Mouse (Mus musculus) limb, embryonic 10.5 days (tissue): ENCODE measurements around the gene Acad12. TPM values are rescaled to one million over a fixed set of nuclear protein-coding genes. Genes with fewer than 3 reads are reported as not detected.

Experiments used
- DNase-seq: peaks from one replicate; pipeline ENCODE4 v3.0.0-alpha.2; 2017; ENCODE audit warnings: low spot score
- H3K27ac ChIP-seq: fragments of 300-500 bp; sonication (generic); 2 replicates; pipeline ENCODE4 v1.5.1; 2016; ENCODE audit warnings: mild to moderate bottlenecking
- H3K27me3 ChIP-seq: fragments of 300-500 bp; sonication (generic); 2 replicates; pipeline ENCODE4 v1.6.1; 2016; ENCODE audit warnings: low read depth, mild to moderate bottlenecking; ENCODE audit not compliant: poor library complexity, severe bottlenecking
- H3K36me3 ChIP-seq: fragments of 300-500 bp; sonication (generic); 2 replicates; pipeline ENCODE4 v1.6.1; 2016; ENCODE audit warnings: mild to moderate bottlenecking, moderate library complexity
- H3K4me1 ChIP-seq: fragments of 300-500 bp; sonication (generic); 2 replicates; pipeline ENCODE4 v1.6.1; 2016
- H3K4me3 ChIP-seq: fragments of 300-500 bp; sonication (generic); 2 replicates; pipeline ENCODE4 v1.5.1; 2016; ENCODE audit warnings: mild to moderate bottlenecking, moderate library complexity
- H3K9me3 ChIP-seq: fragments of 300-500 bp; sonication (generic); replicated peaks from 2 replicates; pipeline ENCODE4 v1.6.1; 2016; ENCODE audit warnings: mild to moderate bottlenecking
- WGBS: fragments of 180-500 bp; shearing (Covaris S2); methylation state at CpG from one replicate; pipeline ENCODE4 v1.1.7; 2016; 5-methylcytosine and 5-hydroxymethylcytosine counted together
- polyA plus RNA-seq: library from polyadenylated mRNA; unstranded; fragments of >200 nt; fragmentation: Nextera tagmentation; extraction: Ambion mirVana; gene quantifications from 2 replicates; pipeline ENCODE4 v1.2.1, GENCODE M21; 2016

Acad12 gene
- polyA plus RNA-seq, 1 experiment from 2014 or later, result 3.5 TPM

DNA sequence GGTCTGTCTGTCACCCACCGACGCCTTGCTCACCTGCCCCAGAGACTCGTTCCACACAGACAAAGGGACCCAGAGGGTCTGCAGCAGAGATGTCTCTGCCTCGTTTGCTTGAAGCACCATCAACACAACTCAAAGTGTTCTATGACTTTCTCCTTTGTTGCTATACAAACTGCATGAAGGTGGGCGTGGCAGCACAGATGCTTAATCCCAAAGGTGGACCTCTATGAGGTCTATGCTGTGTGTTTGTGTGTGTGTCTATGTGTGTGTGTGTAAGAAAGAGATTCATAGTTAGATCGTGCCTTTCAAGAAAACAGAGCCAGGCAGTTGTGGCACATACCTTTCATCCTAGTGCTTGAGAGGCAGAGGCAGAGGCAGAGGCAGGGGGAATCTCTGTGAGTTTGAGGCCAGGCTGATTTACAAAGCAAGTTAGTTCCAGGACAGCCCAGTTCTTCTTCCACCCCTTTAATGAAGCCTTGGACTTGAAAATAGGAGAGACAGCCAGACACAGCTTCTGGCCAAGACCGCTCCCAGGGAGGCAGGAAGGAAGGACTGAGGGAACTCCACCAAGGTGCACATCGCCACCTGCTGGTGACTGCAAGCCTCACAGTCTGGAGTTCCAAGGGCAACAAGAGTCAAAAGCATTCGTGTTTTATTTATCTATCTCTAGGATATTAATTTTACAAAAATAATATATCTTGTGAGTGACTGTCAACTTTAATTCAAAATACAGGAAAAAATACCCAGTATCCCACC is 17.0 kb downstream of the Acad12 start:
- 0 out of 2 replicates have a peak, but pooled peaks cover 11% of the 10 kb centered on the region for H3K27me3 ChIP-seq
- no peaks in the 10 kb centered on the region for H3K9me3 ChIP-seq
- H3K4me3 ChIP-seq, result no peak overlapping the region
- H3K36me3 ChIP-seq, result no peaks in the 10 kb centered on the region
- peaks cover 6% of the 10 kb centered on the region; the same call in 1 of the 2 replicates for H3K4me1 ChIP-seq
- H3K27ac ChIP-seq, result no peak overlapping the region
- peak; percentile 90 for DNase-seq
- WGBS, result 27% methylated on average over 9 of the region's 9 CpGs

DNA sequence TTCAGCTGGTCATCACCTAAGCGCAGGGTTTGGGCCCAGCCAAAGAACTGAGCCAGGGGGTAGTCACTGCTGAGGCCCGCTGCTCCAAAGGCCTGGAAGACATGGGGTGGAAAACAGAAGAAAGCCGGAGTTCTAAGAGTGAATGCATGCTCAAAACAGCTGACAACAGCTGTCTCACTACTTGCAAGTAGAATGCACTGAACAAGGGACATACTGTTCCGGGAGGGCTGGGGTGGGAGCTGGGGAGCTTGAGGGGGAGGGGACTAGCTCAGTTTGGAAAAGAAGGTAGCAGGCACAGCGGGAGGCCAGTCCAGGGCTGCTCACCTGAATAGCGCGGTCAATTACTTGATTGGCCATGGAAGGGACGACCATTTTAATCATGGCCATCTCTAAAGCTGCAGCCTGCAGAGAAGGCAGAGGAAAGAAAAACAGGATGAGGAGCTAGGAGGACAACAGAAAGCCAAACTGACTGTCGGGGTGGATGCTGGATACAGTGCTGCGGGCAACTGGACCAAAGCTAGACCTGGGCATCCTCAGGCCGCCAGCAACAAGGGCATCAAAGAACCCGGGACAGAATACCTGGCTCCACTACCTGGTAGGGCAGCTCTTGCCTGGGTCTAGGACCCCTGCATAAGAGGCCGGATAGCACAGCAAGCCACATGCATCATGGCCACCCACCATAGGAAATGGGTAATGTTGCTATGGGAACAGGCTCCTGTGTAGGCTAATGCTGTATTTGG is 19.7 kb downstream of the Acad12 start:
- Histone ChIP-seq H3K27ac (no peak overlapping the region), H3K27me3 (0 out of 2 replicates have a peak, but pooled peaks cover 11% of the 10 kb centered on the region), H3K36me3 (no peaks in the 10 kb centered on the region), H3K9me3 (no peaks in the 10 kb centered on the region), H3K4me3 (no peak overlapping the region), H3K4me1 (peaks cover 13% of the 10 kb centered on the region)
- no peak for DNase-seq
- WGBS, result 73% methylated on average over 13 of the region's 13 CpGs

DNA sequence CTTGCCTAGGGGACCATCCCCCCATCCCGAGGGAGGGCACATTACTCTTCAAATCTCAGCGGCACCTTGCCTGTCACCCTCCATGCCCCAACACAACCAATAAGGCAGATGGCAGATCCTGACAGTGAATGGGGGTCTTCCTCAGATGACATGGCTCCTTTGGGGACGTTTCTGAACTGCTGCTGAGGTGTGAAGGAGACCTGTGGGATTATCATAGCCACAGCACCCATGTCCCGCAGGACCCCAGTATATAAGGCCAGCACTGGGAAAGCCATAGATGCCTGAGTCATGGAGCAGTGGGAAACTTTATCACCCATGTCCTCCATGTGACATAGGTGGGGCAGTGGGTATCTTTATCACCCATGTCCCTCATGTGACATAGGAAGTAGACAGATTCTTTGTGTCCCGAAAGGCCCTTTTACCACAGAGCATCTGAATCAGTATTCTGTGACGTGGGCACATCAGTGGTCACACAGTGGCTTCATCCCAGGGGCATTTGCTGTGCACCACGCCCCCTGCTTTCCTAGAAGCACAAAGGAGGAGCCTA is 20.7 kb downstream of the Acad12 start:
- Histone ChIP-seq H3K36me3 (no peaks in the 10 kb centered on the region), H3K4me1 (peaks cover 22% of the 10 kb centered on the region), H3K9me3 (no peaks in the 10 kb centered on the region), H3K27me3 (0 out of 2 replicates have a peak, but pooled peaks cover 11% of the 10 kb centered on the region), H3K27ac (no peak overlapping the region), H3K4me3 (no peak overlapping the region)
- WGBS, result 76% methylated on average over 7 of the region's 7 CpGs
- no peak for DNase-seq

DNA sequence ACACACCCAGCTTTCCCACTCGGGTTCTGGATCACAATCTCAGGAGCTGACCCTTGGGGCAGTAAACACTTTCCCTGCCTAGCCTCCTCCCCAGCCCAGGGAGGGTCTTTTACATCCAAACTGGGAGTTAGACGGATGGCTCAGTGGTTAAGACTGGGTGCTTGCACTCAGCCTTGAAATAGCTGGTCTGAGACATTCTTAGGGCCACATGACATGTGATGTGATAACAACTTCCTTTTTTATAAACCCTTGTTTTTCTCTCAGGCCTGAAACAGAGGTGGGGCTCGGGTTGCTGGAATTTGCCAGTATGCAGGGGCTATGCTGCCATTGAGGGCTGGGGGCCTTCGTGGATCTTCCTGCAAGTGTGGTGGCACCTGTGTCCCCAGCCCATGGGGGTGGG is 21.4 kb downstream of the Acad12 start:
- Histone ChIP-seq H3K27ac (no peak overlapping the region), H3K4me3 (no peak overlapping the region), H3K4me1 (peaks cover 29% of the 10 kb centered on the region), H3K36me3 (no peaks in the 10 kb centered on the region), H3K27me3 (0 out of 2 replicates have a peak, but pooled peaks cover 11% of the 10 kb centered on the region), H3K9me3 (no peaks in the 10 kb centered on the region)
- no peak for DNase-seq
- WGBS, result 76% methylated on average over 4 of the region's 4 CpGs

- H3K4me3 ChIP-seq, result no peak overlapping the region
- H3K4me1 ChIP-seq, result peaks cover 40% of the 10 kb centered on the region
- no peak overlapping the region for H3K27ac ChIP-seq
- 0 out of 2 replicates have a peak, but pooled peaks cover 8% of the 10 kb centered on the region for H3K27me3 ChIP-seq
- 82% methylated on average over 6 of the region's 6 CpGs for WGBS
- H3K9me3 ChIP-seq, result no peaks in the 10 kb centered on the region
- DNase-seq, result no peak
- no peaks in the 10 kb centered on the region for H3K36me3 ChIP-seq
These were observed 22.5 kb downstream of the Acad12 start for GRCm38 (mm10) chr5:121596226-121596625.

DNA sequence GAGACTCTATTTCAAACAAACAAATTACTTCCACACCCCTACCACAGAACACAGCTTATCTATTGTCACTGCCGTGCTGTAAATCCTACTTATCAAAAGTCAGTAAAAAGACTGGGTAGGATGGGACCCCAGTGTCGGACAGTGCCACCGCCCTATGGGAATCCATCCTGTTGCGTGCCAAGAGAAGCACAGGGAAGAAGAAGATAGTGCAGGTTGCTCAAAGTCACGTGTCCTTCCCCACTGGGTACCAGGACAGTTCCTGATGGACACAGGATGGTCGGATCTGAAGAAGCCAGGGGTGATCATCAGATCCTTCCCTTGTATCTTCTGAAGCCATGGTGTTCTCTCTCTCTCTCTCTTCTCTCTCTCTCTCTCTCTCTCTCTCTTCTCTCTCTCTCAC is 23.0 kb downstream of the Acad12 start:
- Histone ChIP-seq H3K36me3 (no peaks in the 10 kb centered on the region), H3K27me3 (0 out of 2 replicates have a peak, but pooled peaks cover 7% of the 10 kb centered on the region), H3K4me1 (peaks cover 41% of the 10 kb centered on the region), H3K9me3 (no peaks in the 10 kb centered on the region), H3K4me3 (no peak overlapping the region), H3K27ac (no peak overlapping the region)
- 82% methylated on average over 6 of the region's 6 CpGs for WGBS
- no peak for DNase-seq

GRCm38 (mm10) chr5:121594714-121595313 is 23.9 kb downstream of the Acad12 start:
- H3K4me3 ChIP-seq, result no peak overlapping the region
- no peak for DNase-seq
- no peaks in the 10 kb centered on the region for H3K9me3 ChIP-seq
- peaks cover 41% of the 10 kb centered on the region for H3K4me1 ChIP-seq
- WGBS, result 92% methylated on average over 6 of the region's 6 CpGs
- H3K27me3 ChIP-seq, result 0 out of 2 replicates have a peak, but pooled peaks cover 1% of the 10 kb centered on the region
- H3K27ac ChIP-seq, result peak overlapping the region; percentile 85; the same call in 1 of the 2 replicates
- 0 out of 2 replicates have a peak, but pooled peaks cover 3% of the 10 kb centered on the region for H3K36me3 ChIP-seq

DNA sequence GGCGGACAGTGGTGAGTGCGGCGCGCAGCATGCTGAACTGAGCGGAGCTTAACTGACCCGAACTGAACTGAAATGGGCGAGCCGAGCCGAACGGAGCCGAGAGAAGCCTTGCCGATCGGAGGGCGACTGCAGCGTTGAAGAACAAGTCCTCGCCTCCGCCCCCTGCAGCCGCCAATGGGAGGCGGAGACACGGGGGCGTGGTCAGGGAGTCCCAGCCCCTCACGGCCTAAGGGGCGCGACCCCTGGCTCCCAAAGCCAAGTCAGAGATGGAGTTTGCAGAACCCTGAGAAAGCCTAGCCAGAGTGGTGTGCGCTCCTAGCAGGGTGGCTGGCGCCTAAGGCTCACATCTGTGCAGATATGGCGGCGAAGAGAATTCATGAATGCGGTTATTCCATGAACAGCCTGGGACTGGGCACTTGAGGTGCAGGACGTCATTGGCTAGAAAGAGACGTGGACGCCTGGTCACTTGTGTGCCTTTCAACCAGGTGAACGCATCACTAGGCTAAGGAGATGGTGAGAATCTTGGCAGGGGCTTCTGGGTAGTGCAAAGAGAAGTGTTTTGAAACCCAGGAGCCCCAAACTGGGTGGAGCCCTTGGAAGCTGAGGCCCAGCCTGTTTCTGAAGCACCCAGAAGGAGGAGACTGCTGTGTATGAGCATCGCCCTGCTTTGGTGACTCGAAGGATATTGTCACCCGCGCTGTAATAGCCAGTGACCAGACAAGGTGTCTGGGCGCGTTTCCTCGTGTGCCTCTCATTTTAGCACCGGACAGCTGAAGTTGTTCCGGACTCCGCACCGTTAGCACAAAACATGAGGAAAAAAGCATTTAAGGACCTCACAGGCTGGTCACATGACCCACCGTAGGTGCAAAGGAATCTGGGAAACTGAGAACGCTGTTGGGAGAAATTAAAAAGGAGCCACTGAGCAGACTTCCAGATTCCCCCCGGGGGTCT is 25.0 kb downstream of the Acad12 start, which contains the start of gene Aldh2:
Gene Aldh2, minus strand, starts transcription at position 374 of the 951 bp plus-strand sequence.
- Histone ChIP-seq H3K27me3 (no peaks in the 10 kb centered on the region), H3K27ac (peak within 1 kb of the TSS; percentile 85), H3K4me3 (peak within 1 kb of the TSS; percentile 74), H3K36me3 (0 out of 2 replicates have a peak, but pooled peaks cover 5% of the 10 kb centered on the region), H3K9me3 (no peaks in the 10 kb centered on the region), H3K4me1 (peaks cover 41% of the 10 kb centered on the region)
- peak; percentile 91 for DNase-seq
- WGBS, result 3% methylated on average over 47 of the region's 47 CpGs

DNA sequence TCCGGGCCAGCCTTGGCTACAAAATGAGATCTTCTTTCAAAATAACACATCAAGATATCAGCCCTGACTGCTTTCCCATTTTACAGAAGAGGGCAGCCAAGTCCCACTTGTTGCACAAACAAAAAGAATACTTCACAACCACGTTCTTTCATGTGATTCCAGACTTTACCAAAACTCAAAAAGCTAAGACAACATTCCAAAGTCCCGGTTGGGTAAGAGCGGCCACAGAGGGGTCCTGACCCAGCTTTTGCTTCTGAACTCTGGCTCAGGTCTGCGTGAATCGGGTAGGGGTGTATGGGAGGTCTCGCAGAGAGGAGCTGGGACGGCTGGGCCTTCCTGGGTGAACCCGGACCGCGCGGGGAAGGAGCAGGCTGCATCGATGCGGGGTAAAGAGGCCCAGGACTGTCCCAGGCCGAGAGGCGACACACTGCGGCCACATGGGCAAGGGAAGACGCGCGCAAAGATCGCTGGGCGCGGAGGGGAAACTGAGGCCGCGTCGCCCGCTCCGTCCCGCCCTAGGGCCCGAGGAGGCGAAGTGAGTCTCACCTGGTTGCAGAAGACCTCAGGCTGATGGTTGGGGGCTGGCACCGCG is 25.8 kb downstream of the Acad12 start:
- DNase-seq, result no peak
- H3K4me1 ChIP-seq, result peaks cover 36% of the 10 kb centered on the region

GRCm38 (mm10) chr5:121592064-121592815 is 26.5 kb downstream of the Acad12 start:
- WGBS, result 68% methylated on average over 11 of the region's 11 CpGs
- no peak for DNase-seq
- H3K9me3 ChIP-seq, result no peaks in the 10 kb centered on the region

More for the DNA sequence above, 25.8 kb downstream of the Acad12 start:
- 5% methylated on average over 33 of the region's 33 CpGs for WGBS
- Histone ChIP-seq H3K36me3 (peaks cover 9% of the 10 kb centered on the region; the same call in 1 of the 2 replicates), H3K27ac (peak overlapping the region; percentile 85), H3K4me3 (peak overlapping the region; percentile 74), H3K27me3 (no peaks in the 10 kb centered on the region), H3K9me3 (no peaks in the 10 kb centered on the region)

More at GRCm38 (mm10) chr5:121592064-121592815, 26.5 kb downstream of the Acad12 start:
- peaks cover 11% of the 10 kb centered on the region; the same call in 1 of the 2 replicates for H3K36me3 ChIP-seq
- H3K4me1 ChIP-seq, result peaks cover 36% of the 10 kb centered on the region
- H3K27ac ChIP-seq, result no peak overlapping the region
- no peaks in the 10 kb centered on the region for H3K27me3 ChIP-seq
- H3K4me3 ChIP-seq, result peak overlapping the region; percentile 74
